Mouse (Mus musculus) heart, postnatal 0 days (tissue): ENCODE measurements around the gene Allc.

Source experiments
- CTCF ChIP-seq: IDR thresholded peaks from 2 replicates; pipeline ENCODE4 v1.5.1; 2016; ENCODE audit warnings: antibody characterized with exemption, control low read depth, low read depth
- EP300 ChIP-seq: IDR thresholded peaks from 2 replicates; pipeline ENCODE4 v1.6.1; 2016; ENCODE audit warnings: antibody characterized with exemption, low read depth

DNA sequence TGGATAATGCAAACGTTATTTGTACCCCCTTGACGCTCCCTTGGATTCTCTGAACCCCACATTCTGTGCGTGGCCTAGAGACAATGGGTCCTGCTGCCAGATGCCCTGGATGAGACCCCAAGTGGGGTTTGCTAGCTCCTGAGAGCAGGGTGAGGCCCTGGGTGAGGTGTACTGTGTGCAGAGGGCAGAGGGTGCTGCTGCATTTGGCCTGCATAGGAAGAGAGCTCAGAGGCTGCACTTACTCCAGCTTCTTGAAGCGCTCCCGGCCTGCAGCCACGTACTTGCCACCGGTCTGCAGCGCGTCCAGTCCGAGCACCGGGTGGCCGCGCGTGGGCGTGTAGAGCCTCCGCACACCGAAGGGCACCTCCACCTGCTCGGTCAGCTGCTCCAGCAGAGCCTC, 30.5 kb downstream of the Allc start:
- no peak for TF ChIP-seq CTCF
- no peak for TF ChIP-seq EP300
